Mouse (Mus musculus): ENCODE measurements around the gene Ctdsp2.

Ctdsp2 gene

DNA sequence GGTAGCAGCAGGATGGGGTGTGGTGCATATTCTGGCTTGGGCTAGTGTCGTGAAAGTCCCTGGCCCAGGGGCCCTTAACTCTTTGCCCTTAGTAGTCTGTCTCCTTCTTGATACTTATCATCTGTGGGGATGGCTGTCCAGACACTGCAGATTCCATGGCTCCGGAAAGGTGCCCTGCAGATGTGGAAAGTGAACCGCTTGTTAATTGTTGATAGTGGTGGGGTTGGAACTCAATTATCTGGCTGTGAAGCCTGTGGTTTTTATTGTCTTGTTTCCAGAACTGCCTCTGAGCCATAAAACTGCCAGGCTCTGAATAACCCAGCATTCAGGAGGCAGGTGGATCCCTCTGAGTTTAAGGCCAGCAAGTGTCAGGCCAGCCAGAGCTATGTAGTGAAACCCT lies 13.2 kb downstream of the Ctdsp2 start:
- no peak for DNase-seq

DNA sequence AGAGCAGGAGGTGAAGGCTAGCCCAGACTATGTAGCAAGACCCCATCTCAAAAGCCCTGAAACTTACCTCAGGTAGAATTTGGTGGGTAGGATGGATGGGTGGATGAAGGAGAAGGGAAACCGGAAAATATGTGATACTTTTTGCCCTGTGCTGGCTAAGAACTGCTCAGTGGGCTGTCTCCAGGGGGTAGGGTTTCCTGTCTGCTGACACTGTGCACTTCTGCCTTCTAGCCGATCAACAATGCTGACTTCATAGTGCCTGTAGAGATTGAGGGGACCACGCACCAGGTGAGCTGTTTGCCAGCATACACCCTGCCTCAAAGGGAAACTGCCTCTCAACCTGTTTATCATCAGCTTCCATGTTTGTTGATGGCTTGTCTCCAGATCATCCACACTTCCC lies 15.1 kb downstream of the Ctdsp2 start:
- peak; percentile 49 to 57 for DNase-seq

DNA sequence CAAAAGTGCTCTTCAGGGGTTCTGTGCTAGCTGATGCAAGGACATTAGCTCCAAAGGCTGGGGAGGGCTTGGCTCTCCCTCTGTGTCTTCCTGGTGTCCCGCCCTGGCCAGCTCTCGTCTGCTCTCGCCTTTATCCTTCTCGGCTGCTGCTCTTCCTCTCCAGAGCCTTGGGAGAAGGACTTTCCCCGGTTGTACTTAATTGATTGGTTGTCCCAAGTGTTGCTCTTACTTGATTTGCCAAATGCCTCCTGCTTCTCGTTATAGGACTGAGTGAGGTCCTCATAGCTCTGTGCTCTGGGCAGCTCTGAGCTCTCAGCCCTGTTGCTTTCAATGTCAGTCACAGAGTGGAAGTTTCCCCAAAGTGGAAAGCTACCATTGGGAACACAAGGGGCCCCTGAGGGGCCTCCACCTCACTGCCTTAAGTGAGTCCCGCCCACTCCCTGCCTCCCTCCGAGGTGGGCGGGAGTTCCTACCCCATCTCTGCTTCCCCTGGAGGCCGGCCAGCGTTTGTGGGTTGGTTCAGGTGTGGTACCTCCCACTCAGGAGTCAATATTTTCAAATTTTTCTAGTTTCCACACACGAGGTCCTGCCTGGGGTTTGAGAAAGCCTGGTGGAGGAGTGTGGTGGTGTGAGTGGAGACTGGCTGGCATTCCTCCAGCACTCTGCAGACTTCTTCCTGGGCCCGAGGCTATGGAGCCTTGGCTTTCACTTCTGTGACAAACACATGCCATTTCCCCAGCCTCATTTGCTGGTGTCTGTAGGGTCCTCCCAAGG lies 19.0 kb downstream of the Ctdsp2 start:
- DNase-seq, result no peak

DNA sequence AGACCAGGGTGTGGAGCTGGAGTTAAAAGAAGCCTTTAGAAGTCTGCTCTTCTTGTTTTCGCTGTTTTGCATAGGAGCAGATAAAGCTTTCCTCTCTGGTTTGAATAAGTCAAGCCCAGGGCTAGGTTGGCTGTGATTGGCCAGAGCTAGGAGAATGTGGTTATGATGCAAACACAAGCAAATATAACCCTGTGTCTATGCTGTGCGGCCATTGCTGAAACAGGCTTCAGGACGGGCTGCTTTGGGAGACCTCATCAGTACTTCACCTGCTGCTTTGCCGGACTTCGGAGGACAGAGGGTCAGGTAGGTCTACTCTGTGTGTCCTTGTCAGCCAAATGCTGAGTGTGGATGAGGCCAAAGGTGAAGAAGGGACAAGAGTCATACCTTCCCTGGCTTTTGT lies 22.0 kb downstream of the Ctdsp2 start, which contains the start of gene Avil:
Avil (plus strand) TSS at position 181 of the 400 bp plus-strand sequence.
- DNase-seq, result no peak

DNA sequence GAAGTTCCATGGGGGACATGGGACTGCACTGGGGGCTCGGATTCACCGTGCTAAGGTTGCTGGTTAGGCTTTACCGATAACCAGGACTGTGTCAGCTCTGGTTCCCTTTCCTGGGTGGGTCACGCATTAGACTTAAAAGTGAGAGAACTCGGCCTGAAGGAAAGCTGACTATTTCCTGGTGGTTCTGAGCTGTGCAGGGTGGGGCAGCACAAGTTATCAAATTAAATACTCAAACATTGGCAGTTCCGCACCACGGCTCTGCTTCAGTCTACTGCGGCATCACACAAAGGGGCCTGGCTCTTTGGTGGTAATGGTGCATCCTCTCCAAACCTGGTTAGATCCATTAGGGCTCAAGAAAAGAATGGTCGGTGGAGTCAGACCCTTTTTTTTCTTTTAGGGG lies 22.8 kb downstream of the Ctdsp2 start:
- DNase-seq, result no peak

DNA sequence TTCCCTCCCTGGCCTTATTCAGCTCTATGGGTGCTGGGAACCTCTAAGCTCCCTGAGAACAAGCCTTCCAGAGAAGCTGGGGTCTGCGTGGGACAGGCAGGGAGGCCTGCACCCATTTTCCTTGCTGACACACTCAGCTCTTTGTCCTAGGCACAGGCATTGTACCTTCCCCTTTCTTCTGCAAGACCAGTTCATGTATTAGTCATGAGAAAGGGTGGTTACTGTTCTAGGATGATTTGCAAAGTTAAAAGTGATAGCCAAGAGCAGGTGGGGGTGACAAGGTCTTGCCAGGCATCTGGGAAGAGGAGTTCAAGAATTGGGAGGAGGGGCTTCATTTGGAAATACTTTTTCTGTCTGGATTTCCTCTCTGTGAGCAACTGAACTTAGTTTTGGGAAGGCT lies 23.5 kb downstream of the Ctdsp2 start:
- no peak for DNase-seq

DNA sequence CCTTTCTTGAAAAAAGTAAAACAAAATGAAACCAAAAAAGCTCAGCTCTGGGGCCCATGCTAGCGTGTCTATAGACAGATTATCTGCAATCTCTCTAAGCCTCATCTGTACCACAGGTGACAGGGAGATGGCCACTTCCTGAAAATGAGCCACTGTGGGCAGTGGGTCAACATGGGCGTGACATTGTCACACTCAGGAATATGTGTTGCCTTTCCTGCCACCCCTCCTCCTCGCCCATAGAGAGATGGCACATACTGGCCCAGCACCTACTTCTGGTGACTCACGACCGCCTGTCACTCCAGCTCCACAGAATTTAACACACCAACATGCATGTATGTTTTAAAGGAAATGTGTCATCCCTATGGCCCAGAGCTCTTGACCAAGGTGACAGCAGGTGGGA lies 24.2 kb downstream of the Ctdsp2 start:
- no peak for DNase-seq

DNA sequence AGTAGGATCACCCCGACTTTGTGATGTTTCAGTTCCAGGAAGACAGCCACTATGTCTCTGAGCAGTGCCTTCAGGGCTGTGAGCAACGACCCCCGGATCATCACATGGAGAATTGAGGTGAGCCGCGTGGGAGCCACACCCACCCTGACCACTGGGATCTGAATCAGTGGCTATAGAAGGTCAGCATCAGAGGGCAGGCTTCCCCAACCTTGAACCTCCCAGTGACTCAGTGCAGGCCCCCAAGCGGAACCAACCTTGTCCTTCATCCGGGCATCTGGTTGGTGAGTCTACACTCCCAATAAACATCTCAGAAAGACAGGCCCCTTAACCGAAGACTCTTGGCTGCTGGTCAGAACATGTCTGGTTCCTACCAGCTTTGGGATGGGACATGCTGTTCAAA lies 24.8 kb downstream of the Ctdsp2 start:
- no peak for DNase-seq

DNA sequence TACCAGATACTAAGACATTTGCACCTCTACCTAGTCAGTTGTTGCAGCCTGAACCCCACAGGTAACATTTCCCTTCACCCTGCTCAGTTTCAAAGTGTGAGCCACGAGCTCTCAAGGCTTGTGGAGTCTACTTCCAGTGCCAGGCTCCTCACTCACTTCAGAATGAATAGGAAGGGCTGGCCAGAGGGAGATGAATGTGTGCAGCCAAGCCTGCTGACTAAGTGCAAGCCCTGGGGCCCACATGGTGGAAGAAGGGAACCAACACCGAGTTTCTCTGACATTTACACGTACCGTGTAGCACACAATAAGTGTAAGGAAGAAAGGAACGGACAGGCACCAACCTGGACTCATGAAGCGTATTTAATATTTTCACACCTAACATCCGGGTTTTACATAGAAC lies 25.3 kb downstream of the Ctdsp2 start:
- no peak for DNase-seq

DNA sequence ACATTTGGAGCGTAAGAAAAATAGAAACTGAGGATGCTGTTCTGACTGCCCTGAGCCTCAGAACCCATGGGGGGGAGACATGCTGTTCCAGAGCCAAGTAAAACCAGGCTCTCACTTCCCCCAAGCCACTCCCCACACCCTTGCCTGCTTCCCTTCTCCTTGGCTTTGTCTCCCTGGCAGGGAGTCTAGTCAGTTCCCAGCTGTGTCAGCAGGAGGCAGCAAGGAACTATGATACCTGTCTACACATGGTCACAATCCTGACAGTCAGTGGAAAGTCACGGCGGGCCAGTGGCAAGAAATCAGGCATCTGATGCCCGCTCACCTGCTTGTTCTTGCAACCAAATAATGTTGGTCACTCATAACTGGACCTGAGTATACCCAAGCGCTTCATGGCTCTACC lies 38.0 kb downstream of the Ctdsp2 start:
- no peak for DNase-seq

DNA sequence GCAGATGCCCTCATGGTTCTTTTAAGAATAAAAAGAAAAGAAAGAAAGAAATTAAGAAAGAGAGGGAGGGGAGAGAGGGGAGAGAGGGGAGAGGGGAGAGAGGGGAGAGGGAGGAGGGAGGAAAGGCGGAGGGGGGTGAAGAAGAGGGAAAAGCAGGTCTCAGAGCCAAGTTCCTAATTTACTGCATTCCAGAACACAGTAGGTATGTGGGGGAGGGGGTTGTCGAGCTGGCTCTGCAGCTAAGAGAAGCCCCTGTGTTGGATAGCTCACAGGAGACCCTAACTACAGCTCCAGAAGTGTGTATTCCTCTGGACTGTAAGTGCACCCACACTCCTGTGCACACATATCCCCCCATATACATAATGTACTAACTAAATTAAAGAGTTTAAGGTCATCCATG lies 38.6 kb downstream of the Ctdsp2 start:
- no peak for DNase-seq

DNA sequence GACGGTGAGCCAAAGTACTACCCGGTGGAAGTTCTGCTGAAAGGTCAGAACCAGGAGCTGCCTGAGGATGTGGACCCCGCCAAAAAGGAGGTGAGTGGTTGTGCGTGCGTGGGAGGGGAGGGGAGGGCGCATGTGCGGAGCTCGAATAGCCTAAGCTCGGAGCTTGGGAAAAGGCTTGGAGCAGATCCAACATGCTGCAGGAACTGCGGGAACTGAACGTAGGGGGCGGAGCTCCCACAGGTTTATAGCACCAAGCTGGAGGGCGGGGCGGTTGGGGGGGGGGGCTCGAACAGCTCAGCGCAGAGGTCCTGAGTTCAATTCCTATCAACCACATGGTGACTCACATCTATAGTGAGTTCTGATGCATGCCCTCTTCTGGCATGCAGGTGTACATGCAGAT lies 39.9 kb downstream of the Ctdsp2 start:
- no peak for DNase-seq

DNA sequence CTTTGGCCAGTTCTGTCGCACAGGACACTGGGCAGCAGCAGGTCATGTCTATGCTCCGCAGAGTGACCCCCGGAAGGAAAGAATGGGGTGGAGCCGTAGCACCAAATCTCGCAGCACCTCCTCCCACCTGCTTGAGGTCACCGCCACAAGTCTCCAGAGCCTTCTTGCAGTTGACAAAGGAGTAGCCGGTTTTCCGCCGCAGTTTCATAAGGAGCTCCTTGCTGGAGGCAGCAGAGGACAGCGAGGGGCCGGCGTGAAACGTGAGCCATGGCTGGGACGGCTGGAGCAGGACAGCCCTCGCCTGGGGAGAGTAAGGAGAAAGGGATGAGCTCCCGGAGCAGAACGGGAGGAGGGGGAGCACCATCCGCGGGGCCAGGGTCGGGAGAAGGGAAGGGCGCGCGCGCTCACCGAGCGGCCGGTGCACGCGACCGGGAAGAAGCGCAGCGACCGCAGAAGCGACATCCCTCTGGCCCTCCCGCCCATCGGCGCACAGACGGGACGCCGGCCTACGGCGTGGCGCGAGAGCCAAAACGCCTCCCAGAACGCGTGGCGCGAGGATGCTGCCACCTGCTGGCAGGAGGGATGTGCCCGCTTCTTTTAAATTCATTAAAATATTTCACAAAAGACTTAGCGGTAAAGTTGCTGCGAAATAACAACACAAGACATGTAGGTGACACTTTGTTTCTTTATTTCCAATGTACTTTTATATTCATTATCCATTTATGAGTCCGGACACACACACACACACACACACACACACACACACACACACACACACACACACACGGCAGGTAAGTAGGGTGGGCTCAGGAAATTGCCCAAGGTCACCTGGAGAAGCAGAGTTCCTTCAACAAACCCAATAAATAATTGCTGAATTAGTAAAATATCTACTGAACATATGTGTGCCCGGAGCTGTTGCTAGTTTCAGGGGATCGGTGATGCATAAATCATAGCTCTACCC lies 52.1 kb downstream of the Ctdsp2 start, which contains the start of gene Tsfm:
Tsfm (minus strand) TSS at position 505 of the 961 bp plus-strand sequence.
- DNase-seq, result peak; percentile 94

DNA sequence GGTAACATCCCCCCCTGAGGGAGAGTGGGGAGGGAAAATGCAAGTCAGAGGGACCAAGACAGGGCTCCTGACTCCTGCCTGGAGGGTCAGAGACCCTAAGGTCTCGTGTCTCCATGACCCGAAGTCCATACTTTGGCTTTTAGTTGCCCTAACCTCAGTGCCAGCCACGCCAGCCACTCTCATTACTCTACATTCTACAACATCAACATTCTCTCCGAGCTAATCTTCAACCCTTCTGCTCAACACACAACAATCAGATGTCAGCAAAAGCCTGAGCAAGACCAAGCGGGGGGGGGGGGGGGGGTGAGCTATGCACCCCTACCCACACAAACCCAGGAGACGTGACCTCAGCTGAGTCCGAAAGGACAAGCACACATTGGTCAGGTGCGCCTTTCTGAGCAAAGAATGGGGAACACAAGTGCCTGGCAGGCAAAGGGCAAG lies 54.8 kb downstream of the Ctdsp2 start:
- no peak for DNase-seq

DNA sequence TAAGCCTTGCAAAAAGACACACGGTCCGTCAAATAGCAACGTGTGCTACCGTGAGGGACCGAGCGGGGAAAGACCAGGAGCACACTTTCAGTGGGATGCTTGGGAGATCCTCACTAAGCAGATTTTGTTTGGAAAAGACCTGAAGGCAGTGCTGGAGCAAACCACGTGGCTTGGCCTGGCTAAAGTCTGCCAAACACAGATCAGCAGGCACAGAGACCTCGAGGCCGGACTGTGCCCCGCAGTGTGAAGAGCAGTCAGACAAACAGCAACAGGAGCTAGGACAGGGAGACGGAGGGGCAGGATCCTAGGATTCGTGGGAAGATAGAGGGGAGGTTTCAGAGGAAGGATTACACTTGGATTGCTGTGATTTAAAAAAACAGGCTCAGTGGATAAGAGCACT lies 57.8 kb downstream of the Ctdsp2 start:
- no peak for DNase-seq

DNA sequence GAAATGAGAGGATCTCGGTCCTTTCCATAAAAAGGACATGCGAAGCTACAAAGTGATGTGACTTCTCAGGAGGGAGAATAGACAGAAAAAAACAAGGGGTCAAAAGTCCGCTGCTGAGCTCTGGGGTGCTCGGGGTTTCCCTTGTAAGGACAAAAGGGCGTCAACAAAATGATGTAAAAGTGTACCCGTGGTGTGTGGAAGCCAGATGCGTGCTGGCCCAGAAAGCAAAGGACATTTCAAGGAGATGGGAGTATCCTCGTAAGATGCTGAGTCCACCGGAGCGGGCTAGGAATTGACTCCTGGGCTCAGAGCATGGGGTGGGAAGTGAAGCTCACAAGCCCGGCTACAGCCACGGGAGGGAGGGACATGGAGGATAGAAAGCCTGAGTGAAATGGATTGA lies 59.1 kb downstream of the Ctdsp2 start:
- no peak for DNase-seq

DNA sequence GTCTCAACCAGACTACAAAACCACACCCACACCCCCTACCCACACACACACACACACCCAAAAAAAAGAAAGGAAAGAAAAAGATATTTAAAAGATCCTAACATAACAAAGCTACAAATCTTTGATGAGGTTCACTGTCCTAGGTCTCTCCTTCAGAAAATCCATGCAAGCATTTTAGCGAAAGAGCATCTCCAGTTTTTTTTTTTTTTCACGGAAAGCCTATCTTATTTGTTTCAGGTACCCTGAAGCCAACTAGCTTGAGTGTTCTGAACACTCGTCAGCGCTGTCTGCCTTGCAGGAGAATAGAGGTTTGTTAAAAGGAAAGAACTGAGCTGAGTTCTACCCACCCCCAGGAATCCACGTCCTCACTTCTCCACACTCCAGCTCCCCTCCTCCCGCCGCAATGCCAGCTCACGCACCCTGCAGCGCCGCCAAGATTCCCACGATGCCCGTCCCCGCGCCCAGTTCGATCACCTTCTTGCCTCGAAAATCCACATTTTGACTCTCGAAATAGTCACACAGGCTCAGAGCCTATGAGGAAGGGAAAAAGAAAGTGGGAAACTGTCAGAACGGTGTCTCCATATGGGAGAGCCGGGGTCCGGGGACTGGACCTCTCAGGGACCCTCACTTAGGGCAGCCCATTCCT lies 62.2 kb downstream of the Ctdsp2 start:
- DNase-seq, result no peak

DNA sequence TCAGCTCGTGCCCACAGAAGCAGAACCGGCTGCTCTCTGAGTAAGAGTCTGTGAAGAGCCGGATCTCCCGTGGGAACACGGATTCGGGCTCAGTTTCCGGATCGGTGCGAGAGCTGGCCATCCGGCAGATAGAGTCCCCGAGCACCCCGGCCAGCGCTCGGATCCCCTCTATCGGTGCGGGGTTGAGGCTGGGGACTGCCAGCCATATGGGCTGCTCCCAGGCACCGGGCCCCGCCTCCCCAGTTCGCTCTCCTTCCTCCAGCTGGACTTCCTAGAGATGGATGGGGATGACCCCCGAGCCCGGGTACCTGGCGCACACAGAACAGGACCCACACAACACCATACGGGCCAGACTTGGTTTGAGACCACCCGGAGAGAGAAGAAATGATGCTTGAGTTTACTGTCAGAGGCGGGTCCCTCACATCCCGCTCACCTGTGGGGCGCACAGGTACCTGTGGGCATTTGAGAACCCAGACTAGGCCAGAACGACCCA lies 62.8 kb downstream of the Ctdsp2 start, which contains the start of the genes Mettl1 and Eef1akmt3:
Mettl1 (plus strand) TSS at position 141 of the 493 bp plus-strand sequence.
Eef1akmt3 (minus strand) TSS at position 240 of the 493 bp plus-strand sequence.
- peak in 1 of 2 experiments; percentile 33 for DNase-seq

DNA sequence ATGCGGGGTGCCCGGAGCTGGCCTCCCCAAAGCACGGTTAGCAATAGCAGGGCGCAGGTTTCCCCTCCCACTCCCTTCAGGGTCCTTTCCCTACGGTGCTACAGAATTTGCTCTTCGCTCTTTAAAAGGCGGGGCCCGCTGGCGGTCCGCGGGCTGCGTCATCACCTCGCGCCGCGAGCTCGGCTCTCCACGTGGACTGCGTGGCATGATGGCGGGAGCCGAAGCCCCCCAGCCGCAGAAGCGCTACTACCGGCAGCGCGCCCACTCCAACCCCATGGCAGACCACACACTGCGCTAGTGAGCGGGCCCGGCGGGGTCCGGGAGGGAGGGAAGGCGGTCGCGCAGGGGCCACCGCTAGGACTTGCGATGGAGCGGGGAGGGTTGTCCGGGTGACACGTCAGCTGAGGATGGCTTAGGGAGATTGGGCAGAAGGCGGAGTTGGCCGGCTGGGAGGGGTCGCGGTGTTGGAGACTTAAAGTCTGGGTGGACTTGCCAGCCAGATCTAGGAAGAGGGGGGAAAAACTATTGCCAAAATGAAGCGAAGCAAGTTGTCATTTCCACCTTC lies 63.3 kb downstream of the Ctdsp2 start:
- peak; percentile 90 to 92 for DNase-seq

DNA sequence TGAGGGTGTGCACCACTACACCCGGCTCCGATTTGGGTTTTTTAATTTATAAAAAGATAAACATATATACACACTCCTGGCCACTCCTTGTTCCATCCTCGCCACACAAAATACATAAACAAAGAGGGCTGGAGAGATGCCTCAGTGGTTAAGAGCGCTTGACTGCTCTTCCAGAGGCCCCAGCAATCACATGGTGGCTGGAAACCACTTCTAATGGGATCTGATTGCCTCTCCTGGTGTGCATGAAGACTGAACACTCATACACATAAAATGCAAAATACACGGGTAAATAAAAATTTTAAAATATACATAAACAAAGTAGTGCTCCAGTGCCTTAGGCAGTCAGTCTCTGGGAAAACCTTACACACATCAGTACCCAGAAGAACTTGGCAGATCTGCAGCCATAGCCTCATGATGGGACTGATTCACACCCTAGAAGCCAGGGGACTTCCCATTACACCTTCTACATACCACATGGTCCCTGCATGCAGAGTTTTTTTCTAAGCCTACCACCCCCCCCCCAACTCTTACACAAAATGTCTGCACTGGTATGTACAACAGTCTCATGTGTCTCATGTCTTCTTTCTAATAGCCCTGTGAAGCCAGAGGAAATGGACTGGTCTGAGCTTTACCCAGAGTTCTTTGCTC lies 64.1 kb downstream of the Ctdsp2 start:
- no peak for DNase-seq

DNA sequence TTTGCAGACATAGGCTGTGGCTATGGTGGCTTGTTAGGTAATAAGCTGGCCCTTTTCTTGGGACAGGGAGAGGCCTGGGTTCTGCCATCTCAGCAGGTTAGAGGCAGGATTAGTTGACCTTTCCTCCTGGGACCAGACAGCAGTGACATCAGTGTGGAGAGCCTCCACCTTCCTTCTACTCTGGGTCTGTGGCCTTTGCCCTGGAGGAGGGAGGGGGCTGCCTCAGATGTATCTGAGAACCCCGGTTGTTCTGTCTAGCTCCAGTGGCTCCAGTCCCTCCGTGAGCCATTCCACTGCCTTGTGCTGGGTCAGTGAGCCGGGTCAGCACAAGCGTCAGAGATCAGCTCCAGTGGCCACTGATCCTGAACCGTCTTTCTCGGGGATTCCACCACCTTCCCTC lies 64.7 kb downstream of the Ctdsp2 start:
- DNase-seq, result no peak

DNA sequence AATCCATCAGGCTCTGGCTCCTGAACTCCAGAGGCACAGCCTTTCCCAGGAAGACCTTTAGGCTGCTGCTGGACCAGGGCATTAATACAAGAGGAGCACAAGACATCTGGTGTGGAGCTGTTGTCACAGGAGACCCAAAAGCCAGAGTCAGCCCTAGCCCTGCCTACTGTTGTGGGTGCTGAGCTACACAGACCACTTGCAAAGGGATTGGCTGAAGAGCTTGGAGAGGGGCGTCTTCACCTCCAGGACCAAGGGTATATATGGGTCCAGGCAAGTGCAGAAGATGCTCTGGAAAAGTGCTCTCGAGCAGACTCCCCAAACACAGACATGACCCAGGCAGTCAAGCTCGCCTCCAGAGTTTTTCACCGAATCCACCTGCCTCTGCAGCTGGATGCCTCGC lies 69.4 kb downstream of the Ctdsp2 start, which contains the start of gene Cyp27b1:
Cyp27b1 (plus strand) TSS at position 297 of the 400 bp plus-strand sequence.
- DNase-seq, result no peak
